Mouse (Mus musculus): Measurements from ENCODE around the gene Tfam. TPM values are rescaled to one million over a fixed set of nuclear protein-coding genes. Genes with fewer than 3 reads are reported as not detected.

The Tfam gene
- total and polyA plus RNA-seq, 3 experiments = 45.8 to 113 (median 108) TPM

- no peaks in the 10 kb centered on the region for H3K36me3 ChIP-seq (replicated peaks in 1 of 2; ENCODE audit: control insufficient read depth in 1 of 2, insufficient read depth in 1 of 2, low read length in 1 of 2)
- no peaks in the 10 kb centered on the region for H3K27me3 ChIP-seq (replicated peaks)
- no peaks in the 10 kb centered on the region for H3K79me2 ChIP-seq (replicated peaks; ENCODE audit: control insufficient read depth, extremely low read depth, insufficient read depth, poor library complexity, severe bottlenecking)
- H3K9ac ChIP-seq (ENCODE audit: insufficient read depth, low read depth) = no peak overlapping the region
- no peak overlapping the region for H3K27ac ChIP-seq (ENCODE audit: insufficient read depth, low read depth)
- TF ChIP-seq JUND (conservative IDR thresholded peaks at IDR 0.05; ENCODE audit: low read depth, low read length) (no peak), CTCF (conservative IDR thresholded peaks at IDR 0.05 in 1 of 2, IDR thresholded peaks at IDR 0.05 in 1 of 2; ENCODE audit: low read depth in 2 of 2, low read length in 2 of 2) (no peak), KAT2A (IDR thresholded peaks at IDR 0.05; ENCODE audit: insufficient replicate concordance, low read length) (no peak), GABPA (IDR thresholded peaks at IDR 0.05; ENCODE audit: insufficient replicate concordance, low read depth, low read length) (no peak)
- H3K4me2 ChIP-seq (ENCODE audit: insufficient read depth, low read depth, poor library complexity, severe bottlenecking) = no peak overlapping the region
- H3K4me3 ChIP-seq (replicated peaks in 1 of 3; ENCODE audit: low read depth in 2 of 3, low read length in 2 of 3, poor library complexity in 1 of 3) = no peak overlapping the region
- in situ Hi-C loops (cut with MboI; ENCODE audit: low pct_ligation_motif_present, low pct_unique_long_range_greater_than_20kb, low sequenced_read_pairs) (no loop called here), dilution Hi-C loops (cut with MboI; ENCODE audit: extremely low pct_ligation_motif_present, extremely low pct_unique_long_range_greater_than_20kb, low sequenced_read_pairs) (no loop called here)
- no peak for DNase-seq (ENCODE audit: extremely low read depth)
- no peaks in the 10 kb centered on the region for H3K9me3 ChIP-seq (replicated peaks; ENCODE audit: low read length)
- no peaks in the 10 kb centered on the region for H3K4me1 ChIP-seq (ENCODE audit: control insufficient read depth in 1 of 2, insufficient read depth in 2 of 2)
Measured at GRCm38 (mm10) chr10:71197036-71197785, 40.9 kb downstream of the Tfam start.

GRCm38 (mm10) chr10:71195501-71195900 lies 42.6 kb downstream of the Tfam start:
- TF ChIP-seq POLR2AphosphoS2 (IDR thresholded peaks at IDR 0.05; ENCODE audit: low read depth, low read length) (no peak), SMC3 (IDR thresholded peaks at IDR 0.05; ENCODE audit: low read depth, low read length) (no peak)
- no peaks in the 10 kb centered on the region for H3K4me1 ChIP-seq (ENCODE audit: control insufficient read depth in 1 of 2, insufficient read depth in 2 of 2)
- no peaks in the 10 kb centered on the region for H3K27me3 ChIP-seq (replicated peaks)
- no peak overlapping the region for H3K27ac ChIP-seq (ENCODE audit: insufficient read depth, low read depth)
- H3K9me3 ChIP-seq (replicated peaks; ENCODE audit: low read length) = no peaks in the 10 kb centered on the region
- in situ Hi-C loops (cut with MboI; ENCODE audit: low pct_ligation_motif_present, low pct_unique_long_range_greater_than_20kb, low sequenced_read_pairs) (no loop called here), dilution Hi-C loops (cut with MboI; ENCODE audit: extremely low pct_ligation_motif_present, extremely low pct_unique_long_range_greater_than_20kb, low sequenced_read_pairs) (no loop called here)
- no peak overlapping the region for H3K9ac ChIP-seq (ENCODE audit: insufficient read depth, low read depth)
- no peak for DNase-seq (ENCODE audit: extremely low read depth)
- no peaks in the 10 kb centered on the region for H3K79me2 ChIP-seq (replicated peaks; ENCODE audit: control insufficient read depth, extremely low read depth, insufficient read depth, poor library complexity, severe bottlenecking)
- H3K4me3 ChIP-seq (replicated peaks in 1 of 3; ENCODE audit: low read depth in 2 of 3, low read length in 2 of 3, poor library complexity in 1 of 3) = no peak overlapping the region
- no peaks in the 10 kb centered on the region for H3K36me3 ChIP-seq (replicated peaks in 1 of 2; ENCODE audit: control insufficient read depth in 1 of 2, insufficient read depth in 1 of 2, low read length in 1 of 2)
- H3K4me2 ChIP-seq (ENCODE audit: insufficient read depth, low read depth, poor library complexity, severe bottlenecking) = no peak overlapping the region

GRCm38 (mm10) chr10:71194713-71195112 lies 43.4 kb downstream of the Tfam start:
- Histone ChIP-seq H3K27me3 (replicated peaks) (no peaks in the 10 kb centered on the region), H3K9ac (ENCODE audit: insufficient read depth, low read depth) (no peak overlapping the region), H3K36me3 (replicated peaks in 1 of 2; ENCODE audit: control insufficient read depth in 1 of 2, insufficient read depth in 1 of 2, low read length in 1 of 2) (no peaks in the 10 kb centered on the region), H3K79me2 (replicated peaks; ENCODE audit: control insufficient read depth, extremely low read depth, insufficient read depth, poor library complexity, severe bottlenecking) (no peaks in the 10 kb centered on the region), H3K27ac (ENCODE audit: insufficient read depth, low read depth) (no peak overlapping the region), H3K9me3 (replicated peaks; ENCODE audit: low read length) (no peaks in the 10 kb centered on the region), H3K4me2 (ENCODE audit: insufficient read depth, low read depth, poor library complexity, severe bottlenecking) (no peak overlapping the region), H3K4me1 (ENCODE audit: control insufficient read depth in 1 of 2, insufficient read depth in 2 of 2) (no peaks in the 10 kb centered on the region), H3K4me3 (replicated peaks in 1 of 3; ENCODE audit: low read depth in 2 of 3, low read length in 2 of 3, poor library complexity in 1 of 3) (no peak overlapping the region)
- dilution Hi-C loops (cut with MboI; ENCODE audit: extremely low pct_ligation_motif_present, extremely low pct_unique_long_range_greater_than_20kb, low sequenced_read_pairs) = no loop called here
- no peak for TF ChIP-seq MAX (IDR thresholded peaks at IDR 0.05; ENCODE audit: low read length)
- TF ChIP-seq MXI1 (IDR thresholded peaks at IDR 0.05; ENCODE audit: low read depth, low read length) = no peak
- TF ChIP-seq MAZ (IDR thresholded peaks at IDR 0.05; ENCODE audit: low read depth, low read length) = no peak
- DNase-seq (ENCODE audit: extremely low read depth) = no peak
- in situ Hi-C loops (cut with MboI; ENCODE audit: low pct_ligation_motif_present, low pct_unique_long_range_greater_than_20kb, low sequenced_read_pairs) = no loop called here
